Mouse (Mus musculus): ENCODE data around the gene Ddx46.

DNA sequence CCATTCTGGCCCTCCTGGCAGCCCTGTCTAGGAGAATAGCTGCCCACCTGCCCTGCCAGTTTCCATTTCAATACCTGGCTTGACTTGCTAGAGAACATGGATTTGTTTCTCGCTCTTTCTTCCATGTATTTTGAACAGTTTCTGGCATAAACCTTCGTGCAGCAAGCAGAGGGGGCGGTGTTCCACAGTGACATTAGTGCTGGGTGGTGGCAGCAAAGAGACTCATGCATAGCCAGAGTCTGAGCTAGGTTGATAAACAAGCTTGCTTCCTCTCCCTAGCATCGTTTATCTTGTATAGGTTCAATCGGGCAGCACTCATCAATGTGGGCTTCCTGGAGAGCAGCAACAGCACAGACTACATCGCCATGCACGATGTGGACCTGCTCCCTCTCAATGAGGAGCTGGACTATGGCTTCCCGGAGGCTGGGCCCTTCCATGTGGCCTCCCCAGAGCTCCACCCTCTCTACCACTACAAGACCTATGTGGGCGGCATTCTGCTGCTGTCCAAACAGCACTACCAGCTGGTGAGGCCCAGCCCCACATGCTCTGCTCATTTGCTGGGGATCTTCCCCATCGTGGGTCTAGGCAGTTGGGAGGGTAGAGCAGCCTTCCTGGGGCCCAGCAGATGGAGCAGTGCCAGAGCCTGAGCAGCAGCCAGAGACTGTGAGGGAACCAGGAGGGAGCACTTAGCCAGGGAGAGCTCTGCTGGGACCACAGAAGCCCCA lies 27.8 kb upstream of the Ddx46 start:
- no peak for TF ChIP-seq POLR2A (IDR thresholded peaks at IDR 0.05; ENCODE audit: low read depth, low read length)
- TF ChIP-seq CTCF (conservative IDR thresholded peaks at IDR 0.05; ENCODE audit: insufficient read depth, insufficient read length, low read depth, low read length) = no peak

All from kidney, adult 2 months (tissue).